Mouse (Mus musculus): ENCODE data around the gene Slc17a1. TPM values are rescaled to one million over a fixed set of nuclear protein-coding genes. Genes with fewer than 3 reads are reported as not detected.

Slc17a1 gene
- polyA plus RNA-seq, 1 experiment from 2014 or later = 0.53 TPM

GRCm38 (mm10) chr13:23930461-23930860 lies 62.9 kb downstream of the Slc17a1 start:
- DNase-seq (ENCODE audit: low spot score) (no peak), ATAC-seq (replicated peaks; ENCODE audit: low FRiP score, low TSS enrichment, low read depth) (no peak)
- H3K27ac ChIP-seq (ENCODE audit: low read depth) = no peak overlapping the region
- no peaks in the 10 kb centered on the region for H3K36me3 ChIP-seq (ENCODE audit: control insufficient read depth, insufficient read depth, low read length)
- no peak overlapping the region for H3K4me2 ChIP-seq (ENCODE audit: low read length)
- no peaks in the 10 kb centered on the region; the same call in 1 of the 2 replicates for H3K4me1 ChIP-seq (replicated peaks; ENCODE audit: control insufficient read depth, insufficient read depth, low read length)
- H3K27me3 ChIP-seq (replicated peaks; ENCODE audit: control insufficient read depth, insufficient read depth, low read length) = no peaks in the 10 kb centered on the region
- H3K9ac ChIP-seq (ENCODE audit: low read length) = no peak overlapping the region
- H3K4me3 ChIP-seq (ENCODE audit: low read depth, low read length) = no peak overlapping the region
- WGBS = 84% methylated on average over 9 of the region's 9 CpGs
- H3K9me3 ChIP-seq (ENCODE audit: control insufficient read depth, low read length) = no peaks in the 10 kb centered on the region

DNA sequence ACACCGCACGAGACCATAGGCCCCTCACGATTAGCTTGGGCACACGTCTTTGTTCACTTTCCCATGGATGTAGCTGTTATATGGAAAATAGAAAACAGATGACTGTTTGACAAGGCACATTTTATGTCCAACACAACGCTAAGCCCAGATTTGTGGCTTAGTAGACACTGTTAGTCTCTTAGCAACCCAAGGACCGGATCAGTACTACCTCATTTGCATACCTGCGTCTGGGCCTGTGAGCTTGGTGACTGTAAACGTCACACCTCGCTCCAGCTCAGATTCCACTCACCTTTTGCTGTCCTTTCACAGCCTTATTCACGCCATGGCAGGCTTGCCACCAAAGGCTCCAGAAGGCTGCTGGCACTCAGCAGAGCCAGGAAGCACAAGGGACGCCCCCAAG lies 63.4 kb downstream of the Slc17a1 start:
- Histone ChIP-seq H3K27ac (ENCODE audit: low read depth) (no peak overlapping the region), H3K9me3 (ENCODE audit: control insufficient read depth, low read length) (no peaks in the 10 kb centered on the region), H3K27me3 (replicated peaks; ENCODE audit: control insufficient read depth, insufficient read depth, low read length) (no peaks in the 10 kb centered on the region), H3K9ac (ENCODE audit: low read length) (no peak overlapping the region), H3K36me3 (ENCODE audit: control insufficient read depth, insufficient read depth, low read length) (no peaks in the 10 kb centered on the region), H3K4me1 (replicated peaks; ENCODE audit: control insufficient read depth, insufficient read depth, low read length) (no peaks in the 10 kb centered on the region; the same call in 1 of the 2 replicates), H3K4me3 (ENCODE audit: low read depth, low read length) (no peak overlapping the region), H3K4me2 (ENCODE audit: low read length) (no peak overlapping the region)
- WGBS = 67% methylated on average over 11 of the region's 11 CpGs
- no peak for DNase-seq (ENCODE audit: low spot score)
- ATAC-seq (replicated peaks; ENCODE audit: low FRiP score, low TSS enrichment, low read depth) = no peak

DNA sequence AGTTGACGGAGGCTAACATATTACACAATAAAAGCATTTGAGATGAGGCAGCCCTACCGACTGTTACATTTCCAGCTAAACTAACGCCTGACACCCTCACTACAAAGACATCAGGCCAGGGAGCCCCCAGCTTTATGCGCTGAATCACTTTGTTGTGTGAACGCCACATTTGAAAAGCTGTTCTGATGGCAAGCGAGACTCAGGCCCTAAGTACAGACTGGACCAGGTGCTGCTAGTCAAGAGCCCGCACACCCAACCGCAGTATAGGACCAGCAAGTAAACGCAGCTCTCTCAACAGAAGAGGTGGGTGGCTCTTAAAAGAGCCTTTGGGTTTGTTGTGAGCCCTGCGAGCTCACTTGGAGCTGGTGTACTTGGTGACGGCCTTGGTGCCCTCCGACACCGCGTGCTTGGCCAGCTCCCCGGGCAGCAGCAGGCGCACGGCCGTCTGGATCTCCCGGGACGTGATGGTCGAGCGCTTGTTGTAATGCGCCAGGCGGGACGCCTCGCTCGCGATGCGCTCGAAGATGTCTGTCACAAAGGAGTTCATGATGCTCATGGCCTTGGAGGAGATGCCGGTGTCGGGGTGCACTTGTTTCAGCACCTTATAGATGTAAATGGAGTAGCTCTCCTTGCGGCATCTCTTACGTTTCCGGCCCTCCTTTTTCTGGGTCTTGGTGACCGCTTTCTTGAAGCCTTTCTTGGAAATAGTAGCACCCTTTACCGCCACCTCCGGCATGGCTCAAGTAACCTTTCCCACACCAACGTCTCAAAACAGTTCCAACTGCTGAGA lies 66.1 kb downstream of the Slc17a1 start, which contains the start of gene Hist1h2ba:
Hist1h2ba (minus strand) TSS at position 736 of the 790 bp plus-strand sequence.
- DNase-seq (ENCODE audit: low spot score) (no peak), ATAC-seq (replicated peaks; ENCODE audit: low FRiP score, low TSS enrichment, low read depth) (no peak)
- H3K4me2 ChIP-seq (ENCODE audit: low read length) = no peak within 1 kb of the TSS
- no peaks in the 10 kb centered on the region for H3K27me3 ChIP-seq (replicated peaks; ENCODE audit: control insufficient read depth, insufficient read depth, low read length)
- no peak within 1 kb of the TSS for H3K9ac ChIP-seq (ENCODE audit: low read length)
- H3K36me3 ChIP-seq (ENCODE audit: control insufficient read depth, insufficient read depth, low read length) = no peaks in the 10 kb centered on the region
- WGBS = 90% methylated on average over 33 of the region's 39 CpGs
- H3K27ac ChIP-seq (ENCODE audit: low read depth) = no peak within 1 kb of the TSS
- no peaks in the 10 kb centered on the region; the same call in 1 of the 2 replicates for H3K4me1 ChIP-seq (replicated peaks; ENCODE audit: control insufficient read depth, insufficient read depth, low read length)
- H3K4me3 ChIP-seq (ENCODE audit: low read depth, low read length) = no peak within 1 kb of the TSS
- H3K9me3 ChIP-seq (ENCODE audit: control insufficient read depth, low read length) = no peaks in the 10 kb centered on the region

GRCm38 (mm10) chr13:23934211-23934520 lies 66.6 kb downstream of the Slc17a1 start, which contains the start of gene Hist1h2aa:
Gene Hist1h2aa, plus strand, starts transcription at chr13:23934462.
- Histone ChIP-seq H3K27me3 (replicated peaks; ENCODE audit: control insufficient read depth, insufficient read depth, low read length) (no peaks in the 10 kb centered on the region), H3K36me3 (ENCODE audit: control insufficient read depth, insufficient read depth, low read length) (no peaks in the 10 kb centered on the region), H3K9ac (ENCODE audit: low read length) (no peak within 1 kb of the TSS), H3K4me1 (replicated peaks; ENCODE audit: control insufficient read depth, insufficient read depth, low read length) (no peaks in the 10 kb centered on the region), H3K9me3 (ENCODE audit: control insufficient read depth, low read length) (no peaks in the 10 kb centered on the region), H3K4me2 (ENCODE audit: low read length) (no peak within 1 kb of the TSS), H3K4me3 (ENCODE audit: low read depth, low read length) (no peak within 1 kb of the TSS), H3K27ac (ENCODE audit: low read depth) (no peak within 1 kb of the TSS)
- ATAC-seq (replicated peaks; ENCODE audit: low FRiP score, low TSS enrichment, low read depth) = no peak
- no peak for DNase-seq (ENCODE audit: low spot score)
- 92% methylated on average over 10 of the region's 10 CpGs for WGBS

DNA sequence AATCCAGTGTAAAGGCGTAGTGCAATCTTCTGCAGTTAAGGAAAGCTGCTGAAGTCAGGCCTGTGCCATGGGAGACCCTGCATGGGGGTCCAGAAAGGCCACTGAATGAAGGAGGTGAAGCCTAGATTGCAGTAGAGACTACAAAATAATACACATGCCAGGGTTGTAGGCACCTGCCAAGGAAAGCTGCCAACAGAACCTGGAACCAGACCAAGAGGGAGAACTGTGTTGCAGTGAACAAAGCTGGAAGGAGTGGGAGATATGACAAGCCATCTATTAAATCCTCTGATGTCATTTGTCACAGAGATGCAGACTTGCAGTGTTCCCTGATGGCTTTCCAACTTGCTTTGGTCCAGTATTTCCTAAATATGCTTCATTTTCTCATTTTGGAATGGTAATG lies 71.1 kb downstream of the Slc17a1 start:
- Histone ChIP-seq H3K36me3 (ENCODE audit: control insufficient read depth, insufficient read depth, low read length) (no peaks in the 10 kb centered on the region), H3K27me3 (replicated peaks; ENCODE audit: control insufficient read depth, insufficient read depth, low read length) (no peaks in the 10 kb centered on the region), H3K9me3 (ENCODE audit: control insufficient read depth, low read length) (no peaks in the 10 kb centered on the region), H3K4me3 (ENCODE audit: low read depth, low read length) (no peak overlapping the region), H3K27ac (ENCODE audit: low read depth) (no peak overlapping the region), H3K4me1 (replicated peaks; ENCODE audit: control insufficient read depth, insufficient read depth, low read length) (no peaks in the 10 kb centered on the region), H3K4me2 (ENCODE audit: low read length) (no peak overlapping the region), H3K9ac (ENCODE audit: low read length) (no peak overlapping the region)
- no peak for ATAC-seq (replicated peaks; ENCODE audit: low FRiP score, low TSS enrichment, low read depth)
- 97% methylated on average over 1 of the region's 1 CpGs for WGBS
- DNase-seq (ENCODE audit: low spot score) = no peak

- no peak overlapping the region for H3K27ac ChIP-seq (ENCODE audit: low read depth)
- no peak overlapping the region for H3K9ac ChIP-seq (ENCODE audit: low read length)
- no peak overlapping the region for H3K4me2 ChIP-seq (ENCODE audit: low read length)
- no peaks in the 10 kb centered on the region for H3K36me3 ChIP-seq (ENCODE audit: control insufficient read depth, insufficient read depth, low read length)
- no peak overlapping the region for H3K4me3 ChIP-seq (ENCODE audit: low read depth, low read length)
- 53% methylated on average over 6 of the region's 6 CpGs for WGBS
- H3K9me3 ChIP-seq (ENCODE audit: control insufficient read depth, low read length) = no peaks in the 10 kb centered on the region
- ATAC-seq (replicated peaks; ENCODE audit: low FRiP score, low TSS enrichment, low read depth) (no peak), DNase-seq (ENCODE audit: low spot score) (no peak)
- H3K4me1 ChIP-seq (replicated peaks; ENCODE audit: control insufficient read depth, insufficient read depth, low read length) = no peaks in the 10 kb centered on the region
- no peaks in the 10 kb centered on the region for H3K27me3 ChIP-seq (replicated peaks; ENCODE audit: control insufficient read depth, insufficient read depth, low read length)
Observed at GRCm38 (mm10) chr13:23940291-23940690, 72.7 kb downstream of the Slc17a1 start.

- no peaks in the 10 kb centered on the region for H3K4me1 ChIP-seq (replicated peaks; ENCODE audit: control insufficient read depth, insufficient read depth, low read length)
- WGBS = 53% methylated on average over 2 of the region's 2 CpGs
- no peaks in the 10 kb centered on the region for H3K27me3 ChIP-seq (replicated peaks; ENCODE audit: control insufficient read depth, insufficient read depth, low read length)
- no peak for ATAC-seq (replicated peaks; ENCODE audit: low FRiP score, low TSS enrichment, low read depth)
- no peak for DNase-seq (ENCODE audit: low spot score)
- no peaks in the 10 kb centered on the region for H3K36me3 ChIP-seq (ENCODE audit: control insufficient read depth, insufficient read depth, low read length)
- H3K27ac ChIP-seq (ENCODE audit: low read depth) = no peak overlapping the region
- no peak overlapping the region for H3K9ac ChIP-seq (ENCODE audit: low read length)
- H3K4me3 ChIP-seq (ENCODE audit: low read depth, low read length) = no peak overlapping the region
- H3K9me3 ChIP-seq (ENCODE audit: control insufficient read depth, low read length) = no peaks in the 10 kb centered on the region
- H3K4me2 ChIP-seq (ENCODE audit: low read length) = no peak overlapping the region
Observed at GRCm38 (mm10) chr13:23942861-23943260, 75.3 kb downstream of the Slc17a1 start.
